Mouse (Mus musculus): ENCODE data around the gene Atp2b2. TPM values are rescaled to one million over a fixed set of nuclear protein-coding genes. Genes with fewer than 3 reads are reported as not detected.

Atp2b2 gene
- total and polyA plus RNA-seq, 2 experiments from 2014 or later = 0.03 TPM; not detected in 1

DNA sequence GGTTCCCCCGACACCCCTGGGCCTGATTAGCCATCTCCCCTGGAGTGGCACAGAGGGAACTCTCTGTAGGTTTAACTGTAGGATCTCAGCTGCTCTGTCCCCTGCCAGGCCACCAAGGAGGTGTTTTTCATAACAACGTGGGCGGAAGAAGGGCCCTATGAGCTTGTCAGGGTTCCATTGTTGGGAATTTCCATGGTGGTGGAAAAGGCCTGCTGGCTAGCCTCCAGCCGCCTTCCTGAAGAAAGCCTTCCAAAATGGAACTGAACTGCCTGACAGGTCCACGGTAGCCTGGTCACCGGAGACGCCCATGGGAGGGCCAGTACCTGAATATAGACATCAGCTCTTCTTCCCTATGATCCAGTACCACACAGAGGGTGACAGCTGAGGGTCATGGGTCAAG is 169.8 kb downstream of the Atp2b2 start:
- Histone ChIP-seq H3K36me3 (replicated peaks; ENCODE audit: control insufficient read depth, insufficient read depth, low read length) (no peaks in the 10 kb centered on the region), H3K9ac (replicated peaks; ENCODE audit: low read depth, low read length) (no peak overlapping the region), H3K27me3 (ENCODE audit: control insufficient read depth, insufficient read depth, low read length) (no peaks in the 10 kb centered on the region), H3K4me1 (ENCODE audit: control insufficient read depth, insufficient read depth) (no peaks in the 10 kb centered on the region), H3K4me3 (ENCODE audit: low read depth, low read length) (no peak overlapping the region), H3K27ac (ENCODE audit: low read depth) (no peak overlapping the region), H3K9me3 (replicated peaks; ENCODE audit: control insufficient read depth, low read length) (no peaks in the 10 kb centered on the region), H3K4me2 (ENCODE audit: low read depth, low read length) (no peak overlapping the region)
- WGBS = 57% methylated on average over 7 of the region's 7 CpGs
- DNase-seq (ENCODE audit: low spot score) (no peak), ATAC-seq (ENCODE audit: insufficient read depth, low read depth) (no peak)
- no peak for TF ChIP-seq EP300 (IDR thresholded peaks at IDR 0.05; ENCODE audit: low read depth)
- TF ChIP-seq CTCF (IDR thresholded peaks at IDR 0.05; ENCODE audit: low read depth) = no peak

DNA sequence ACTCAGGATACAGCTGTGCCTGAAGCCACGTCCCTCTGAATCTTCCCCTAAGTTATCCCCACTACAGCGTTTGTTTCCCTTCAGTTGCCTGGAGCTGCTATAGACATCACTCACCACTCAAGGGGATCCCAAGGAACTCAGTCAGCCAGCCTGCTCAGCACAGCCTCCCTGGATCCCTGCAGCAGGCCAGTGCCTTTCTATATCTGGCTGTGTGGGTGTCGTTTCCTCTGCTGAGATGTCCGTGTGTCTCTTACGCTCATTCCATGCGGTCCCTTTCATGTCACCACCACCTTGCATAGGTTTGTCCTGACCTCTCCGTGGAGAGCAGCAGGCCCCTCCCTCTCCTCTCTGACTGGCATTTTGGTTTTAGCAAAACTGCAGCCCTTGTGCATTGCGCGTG is 171.6 kb downstream of the Atp2b2 start:
- no peak for DNase-seq (ENCODE audit: low spot score)
- 46% methylated on average over 9 of the region's 9 CpGs for WGBS

DNA sequence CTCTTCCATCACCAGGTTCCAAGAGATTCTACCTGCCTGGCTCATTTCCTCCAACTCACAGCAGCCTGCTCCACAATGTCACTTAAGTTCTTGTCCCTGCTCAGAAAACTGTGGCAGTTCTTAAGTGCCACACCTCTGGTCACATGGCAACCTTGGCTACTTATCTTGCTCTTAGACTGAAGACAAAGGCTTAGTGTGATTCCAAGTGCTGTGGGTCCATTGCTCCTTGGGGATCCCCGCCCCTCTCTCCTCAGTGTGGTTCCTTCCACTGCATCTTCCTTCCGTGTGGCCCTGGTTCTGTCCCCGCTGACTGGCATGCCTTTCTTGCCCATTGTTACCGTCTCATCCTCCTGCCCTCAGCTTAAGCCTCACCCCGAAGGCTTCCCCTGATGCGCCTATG is 173.9 kb downstream of the Atp2b2 start:
- no peak overlapping the region for H3K27ac ChIP-seq (ENCODE audit: low read depth)
- H3K9ac ChIP-seq (replicated peaks; ENCODE audit: low read depth, low read length) = no peak overlapping the region
- 66% methylated on average over 6 of the region's 6 CpGs for WGBS

More for the DNA sequence above, 171.6 kb downstream of the Atp2b2 start:
- Histone ChIP-seq H3K4me2 (ENCODE audit: low read depth, low read length) (no peak overlapping the region), H3K9me3 (replicated peaks; ENCODE audit: control insufficient read depth, low read length) (no peaks in the 10 kb centered on the region), H3K36me3 (replicated peaks; ENCODE audit: control insufficient read depth, insufficient read depth, low read length) (no peaks in the 10 kb centered on the region), H3K9ac (replicated peaks; ENCODE audit: low read depth, low read length) (no peak overlapping the region), H3K4me1 (ENCODE audit: control insufficient read depth, insufficient read depth) (no peaks in the 10 kb centered on the region), H3K4me3 (ENCODE audit: low read depth, low read length) (no peak overlapping the region), H3K27me3 (ENCODE audit: control insufficient read depth, insufficient read depth, low read length) (no peaks in the 10 kb centered on the region), H3K27ac (ENCODE audit: low read depth) (no peak overlapping the region)
- TF ChIP-seq EP300 (IDR thresholded peaks at IDR 0.05; ENCODE audit: low read depth) (no peak), CTCF (IDR thresholded peaks at IDR 0.05; ENCODE audit: low read depth) (no peak)
- no peak for ATAC-seq (ENCODE audit: insufficient read depth, low read depth)

DNA sequence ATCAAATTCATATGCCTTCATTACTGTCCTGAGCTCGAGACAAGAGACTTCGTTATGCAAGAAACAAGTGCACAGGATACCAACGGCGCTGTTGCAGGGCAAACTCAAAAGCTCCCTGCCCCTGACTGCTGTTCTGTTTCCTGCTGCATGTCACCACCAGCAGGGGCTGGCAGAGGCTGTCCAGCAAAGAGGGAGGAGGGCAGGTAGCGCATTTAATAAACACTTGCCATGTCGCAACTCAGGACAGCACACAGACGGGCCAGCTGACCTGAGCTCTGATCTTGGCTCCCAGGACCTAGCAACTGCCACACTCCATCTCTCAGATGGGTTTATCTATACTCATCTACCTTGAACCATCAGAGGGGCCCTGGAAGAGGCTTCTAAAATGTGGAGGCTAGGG is 176.7 kb downstream of the Atp2b2 start:
- Histone ChIP-seq H3K27ac (ENCODE audit: low read depth) (no peak overlapping the region), H3K4me3 (ENCODE audit: low read depth, low read length) (no peak overlapping the region), H3K36me3 (replicated peaks; ENCODE audit: control insufficient read depth, insufficient read depth, low read length) (no peaks in the 10 kb centered on the region), H3K9me3 (replicated peaks; ENCODE audit: control insufficient read depth, low read length) (no peaks in the 10 kb centered on the region), H3K9ac (replicated peaks; ENCODE audit: low read depth, low read length) (no peak overlapping the region), H3K27me3 (ENCODE audit: control insufficient read depth, insufficient read depth, low read length) (no peaks in the 10 kb centered on the region), H3K4me2 (ENCODE audit: low read depth, low read length) (no peak overlapping the region), H3K4me1 (ENCODE audit: control insufficient read depth, insufficient read depth) (no peaks in the 10 kb centered on the region)
- 59% methylated on average over 7 of the region's 7 CpGs for WGBS
- no peak for DNase-seq (ENCODE audit: low spot score)
- no peak for ATAC-seq (ENCODE audit: insufficient read depth, low read depth)
- TF ChIP-seq EP300 (IDR thresholded peaks at IDR 0.05; ENCODE audit: low read depth) (no peak), CTCF (IDR thresholded peaks at IDR 0.05; ENCODE audit: low read depth) (no peak)

More for the DNA sequence above, 173.9 kb downstream of the Atp2b2 start:
- Histone ChIP-seq H3K27me3 (ENCODE audit: control insufficient read depth, insufficient read depth, low read length) (no peaks in the 10 kb centered on the region), H3K4me3 (ENCODE audit: low read depth, low read length) (no peak overlapping the region), H3K36me3 (replicated peaks; ENCODE audit: control insufficient read depth, insufficient read depth, low read length) (no peaks in the 10 kb centered on the region), H3K4me1 (ENCODE audit: control insufficient read depth, insufficient read depth) (no peaks in the 10 kb centered on the region), H3K4me2 (ENCODE audit: low read depth, low read length) (no peak overlapping the region), H3K9me3 (replicated peaks; ENCODE audit: control insufficient read depth, low read length) (no peaks in the 10 kb centered on the region)
- TF ChIP-seq EP300 (IDR thresholded peaks at IDR 0.05; ENCODE audit: low read depth) (no peak), CTCF (IDR thresholded peaks at IDR 0.05; ENCODE audit: low read depth) (no peak)
- ATAC-seq (ENCODE audit: insufficient read depth, low read depth) (no peak), DNase-seq (ENCODE audit: low spot score) (no peak)

DNA sequence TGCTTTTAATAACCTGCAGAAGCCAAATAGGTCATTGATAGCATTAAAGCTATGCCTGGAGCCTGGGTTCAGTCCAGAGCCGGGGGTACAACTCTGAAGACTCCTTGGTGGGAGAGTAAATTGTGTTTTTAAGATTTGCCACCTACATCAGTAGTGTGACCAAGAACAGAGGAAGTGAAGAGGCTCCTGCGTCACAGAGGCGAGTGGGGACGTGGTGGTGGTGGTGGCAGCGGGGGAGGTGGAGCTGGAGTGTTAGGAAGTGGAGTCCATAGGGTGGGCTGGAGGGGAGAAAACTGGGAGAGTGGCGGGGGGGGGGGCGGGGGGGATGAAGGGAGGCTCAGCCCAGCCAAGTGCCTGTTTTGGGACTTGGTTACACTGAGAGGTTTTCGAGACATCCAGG is 177.6 kb downstream of the Atp2b2 start:
- no peak for DNase-seq (ENCODE audit: low spot score)
- H3K4me2 ChIP-seq (ENCODE audit: low read depth, low read length) = no peak overlapping the region
- TF ChIP-seq EP300 (IDR thresholded peaks at IDR 0.05; ENCODE audit: low read depth) (no peak), CTCF (IDR thresholded peaks at IDR 0.05; ENCODE audit: low read depth) (no peak)
- no peak overlapping the region for H3K27ac ChIP-seq (ENCODE audit: low read depth)
- no peak overlapping the region for H3K4me3 ChIP-seq (ENCODE audit: low read depth, low read length)
- H3K9ac ChIP-seq (replicated peaks; ENCODE audit: low read depth, low read length) = no peak overlapping the region
- no peaks in the 10 kb centered on the region for H3K27me3 ChIP-seq (ENCODE audit: control insufficient read depth, insufficient read depth, low read length)
- H3K4me1 ChIP-seq (ENCODE audit: control insufficient read depth, insufficient read depth) = no peaks in the 10 kb centered on the region
- H3K9me3 ChIP-seq (replicated peaks; ENCODE audit: control insufficient read depth, low read length) = no peaks in the 10 kb centered on the region
- no peaks in the 10 kb centered on the region for H3K36me3 ChIP-seq (replicated peaks; ENCODE audit: control insufficient read depth, insufficient read depth, low read length)
- 41% methylated on average over 6 of the region's 8 CpGs for WGBS
- no peak for ATAC-seq (ENCODE audit: insufficient read depth, low read depth)

DNA sequence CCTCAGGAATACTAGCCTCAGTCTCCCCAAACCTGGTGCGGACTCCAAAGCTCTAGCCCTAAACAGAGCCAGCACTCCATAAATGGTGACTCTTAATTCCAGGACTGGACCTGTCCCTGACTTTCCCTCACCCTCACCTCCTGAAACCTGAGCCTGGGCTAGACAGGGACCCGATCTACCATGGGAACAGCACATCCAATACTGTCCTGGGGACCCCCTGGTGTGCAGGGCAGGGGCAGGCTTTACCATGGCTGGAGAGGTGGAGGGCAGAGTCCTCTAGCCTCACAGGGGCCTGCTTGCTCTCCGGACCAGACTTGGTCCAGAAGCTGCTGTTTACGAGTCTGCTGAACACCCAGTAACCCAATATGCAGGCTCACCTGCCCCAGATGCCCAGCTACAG is 179.5 kb downstream of the Atp2b2 start:
- 63% methylated on average over 4 of the region's 4 CpGs for WGBS
- H3K9ac ChIP-seq (replicated peaks; ENCODE audit: low read depth, low read length) = no peak overlapping the region
- no peak overlapping the region for H3K4me3 ChIP-seq (ENCODE audit: low read depth, low read length)
- no peak overlapping the region for H3K27ac ChIP-seq (ENCODE audit: low read depth)
- no peaks in the 10 kb centered on the region for H3K9me3 ChIP-seq (replicated peaks; ENCODE audit: control insufficient read depth, low read length)
- no peak for TF ChIP-seq EP300 (IDR thresholded peaks at IDR 0.05; ENCODE audit: low read depth)
- TF ChIP-seq CTCF (IDR thresholded peaks at IDR 0.05; ENCODE audit: low read depth) = no peak
- no peak overlapping the region for H3K4me2 ChIP-seq (ENCODE audit: low read depth, low read length)
- no peaks in the 10 kb centered on the region for H3K36me3 ChIP-seq (replicated peaks; ENCODE audit: control insufficient read depth, insufficient read depth, low read length)
- no peak for ATAC-seq (ENCODE audit: insufficient read depth, low read depth)
- no peaks in the 10 kb centered on the region for H3K27me3 ChIP-seq (ENCODE audit: control insufficient read depth, insufficient read depth, low read length)
- no peaks in the 10 kb centered on the region for H3K4me1 ChIP-seq (ENCODE audit: control insufficient read depth, insufficient read depth)
- DNase-seq (ENCODE audit: low spot score) = no peak

Data from heart, postnatal 0 days (tissue).